Mouse (Mus musculus): ENCODE results near the gene Itpripl1.

- TF ChIP-seq USF1 (IDR thresholded peaks at IDR 0.05; ENCODE audit: low read depth, low read length) (no peak), CTCF (IDR thresholded peaks at IDR 0.05 in 2 of 3, conservative IDR thresholded peaks at IDR 0.05 in 1 of 3; ENCODE audit: control insufficient read depth in 1 of 3, insufficient read depth in 1 of 3, low read depth in 2 of 3, low read length in 3 of 3, poor library complexity in 1 of 3, severe bottlenecking in 1 of 3) (peak in 2 of 3 experiments; percentile 34 to 42; a peak in 4 of 6 replicates), TCF12 (IDR thresholded peaks at IDR 0.05; ENCODE audit: low read depth, low read length) (no peak), TAL1 (IDR thresholded peaks at IDR 0.05; ENCODE audit: low read length) (no peak), POLR2A (IDR thresholded peaks at IDR 0.05; ENCODE audit: control insufficient read depth in 1 of 2, insufficient read depth in 1 of 2, low read depth in 1 of 2, low read length in 2 of 2, poor library complexity in 1 of 2) (no peak)
Measured at GRCm38 (mm10) chr2:127139605-127140004, 3.6 kb downstream of the Itpripl1 start.
